ENCODE assay signal across 7 mouse cellular contexts in the genomic region with DNA sequence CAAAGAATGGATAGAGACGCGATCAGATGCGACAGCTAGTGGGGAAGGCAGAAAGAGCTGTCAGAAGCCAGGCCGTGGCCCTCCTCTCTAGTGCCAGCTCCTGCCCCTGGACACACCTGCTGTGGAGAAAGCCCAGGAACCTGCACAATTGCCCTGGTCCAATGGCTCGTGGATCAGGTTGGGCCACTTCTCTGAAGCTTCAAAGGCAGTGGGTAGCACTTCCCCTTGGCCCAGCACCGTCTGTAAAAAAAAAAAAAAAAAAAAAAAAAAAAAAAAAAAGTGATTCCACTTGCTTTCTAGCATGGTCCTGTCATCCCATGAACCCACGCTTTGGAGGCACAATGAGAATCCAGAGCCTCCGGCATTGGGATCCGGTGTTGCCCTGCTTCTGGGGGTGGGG. TPM values are rescaled to one million over a fixed set of nuclear protein-coding genes. Genes with fewer than 3 reads are reported as not detected.
DNase-seq lines count a peak whose midpoint lies in the region; ATAC-seq and TF ChIP-seq lines count a peak whose summit lies in the region.

No protein-coding gene starts in this region.

- in situ Hi-C loops in CH12.LX (cut with MboI; ENCODE audit: low pct_ligation_motif_present, low pct_unique_long_range_greater_than_20kb, low sequenced_read_pairs) = no loop called here

- ATAC-seq in intestine, embryonic 14.5 days (replicated peaks; ENCODE audit: low FRiP score, low TSS enrichment, low read depth) = 0 out of 2 replicates have a peak, but pooled peaks have one; percentile 2

- 44% methylated on average over 9 of the region's 9 CpGs for WGBS in intestine, embryonic 14.5 days

- dilution Hi-C loops in CH12.LX (cut with MboI; ENCODE audit: extremely low pct_ligation_motif_present, extremely low pct_unique_long_range_greater_than_20kb, low sequenced_read_pairs) = no loop called here

- no peak overlapping the region for H3K9ac ChIP-seq in CH12.LX (ENCODE audit: insufficient read depth, low read depth)
- H3K9ac ChIP-seq in intestine, embryonic 14.5 days (ENCODE audit: low read length) = no peak overlapping the region

- H3K9me3 ChIP-seq in CH12.LX (replicated peaks; ENCODE audit: low read length) = no peaks in the 10 kb centered on the region
- no peaks in the 10 kb centered on the region for H3K9me3 ChIP-seq in intestine, embryonic 14.5 days (ENCODE audit: control insufficient read depth, low read length)

- H3K4me1 ChIP-seq in CH12.LX (ENCODE audit: control insufficient read depth in 1 of 2, insufficient read depth in 2 of 2) = peaks cover 6 to 8% of the 10 kb centered on the region in 2 experiments
- peaks cover 45% of the 10 kb centered on the region for H3K4me1 ChIP-seq in brown adipose tissue, adult 24 weeks (ENCODE audit: control insufficient read depth, insufficient read depth, insufficient read length, low read length)
- H3K4me1 ChIP-seq in intestine, embryonic 14.5 days (replicated peaks; ENCODE audit: control insufficient read depth, insufficient read depth, low read length) = peaks cover 53% of the 10 kb centered on the region

- no peak overlapping the region for H3K27ac ChIP-seq in CH12.LX (ENCODE audit: insufficient read depth, low read depth)
- peak overlapping the region; percentile 84 for H3K27ac ChIP-seq in brown adipose tissue, adult 24 weeks (replicated peaks; ENCODE audit: low read depth, low read length)
- H3K27ac ChIP-seq in intestine, embryonic 14.5 days (ENCODE audit: low read depth) = peak overlapping the region; percentile 47; the same call in 1 of the 2 replicates

- H3K36me3 ChIP-seq in CH12.LX (replicated peaks in 1 of 2; ENCODE audit: control insufficient read depth in 1 of 2, insufficient read depth in 1 of 2, low read length in 1 of 2) = no peaks in the 10 kb centered on the region
- no peaks in the 10 kb centered on the region for H3K36me3 ChIP-seq in intestine, embryonic 14.5 days (ENCODE audit: control insufficient read depth, insufficient read depth, low read length)

- H3K27me3 ChIP-seq in CH12.LX (replicated peaks) = peaks cover 93% of the 10 kb centered on the region
- no peaks in the 10 kb centered on the region for H3K27me3 ChIP-seq in intestine, embryonic 14.5 days (replicated peaks; ENCODE audit: control insufficient read depth, insufficient read depth, low read length)

- TF ChIP-seq POLR2A in CH12.LX (IDR thresholded peaks at IDR 0.05; ENCODE audit: low read depth, low read length) = no peak

- no peak for TF ChIP-seq RAD21 in CH12.LX (IDR thresholded peaks at IDR 0.05; ENCODE audit: low read depth, low read length)

- no peak overlapping the region for H3K4me3 ChIP-seq in CH12.LX (replicated peaks in 1 of 3; ENCODE audit: low read depth in 2 of 3, low read length in 2 of 3, poor library complexity in 1 of 3)
- 0 out of 2 replicates have a peak overlapping the region, but pooled peaks have one; percentile 14 for H3K4me3 ChIP-seq in brown adipose tissue, adult 24 weeks (ENCODE audit: insufficient read depth, low read depth, low read length)
- no peak overlapping the region for H3K4me3 ChIP-seq in intestine, embryonic 14.5 days (ENCODE audit: low read depth, low read length)

- DNase-seq in CH12.LX (ENCODE audit: extremely low read depth) = no peak
- DNase-seq in intestine, embryonic 14.5 days (ENCODE audit: low spot score) = no peak
- DNase-seq in lung, postnatal 10 days = peak; percentile 41
- no peak for DNase-seq in layer of hippocampus, adult 9-10 months (ENCODE audit: low spot score)
- no peak for DNase-seq in urinary bladder, postnatal 4 days (ENCODE audit: low spot score in 2 of 2)
- no peak for DNase-seq in thymus, adult 18-20 months

- H3K79me2 ChIP-seq in CH12.LX (replicated peaks; ENCODE audit: control insufficient read depth, extremely low read depth, insufficient read depth, poor library complexity, severe bottlenecking) = no peaks in the 10 kb centered on the region

- TF ChIP-seq EP300 in CH12.LX (IDR thresholded peaks at IDR 0.05; ENCODE audit: low read length) = no peak

- TF ChIP-seq CTCF in CH12.LX (conservative IDR thresholded peaks at IDR 0.05 in 1 of 2, IDR thresholded peaks at IDR 0.05 in 1 of 2; ENCODE audit: low read depth in 2 of 2, low read length in 2 of 2) = no peak

- H3K4me2 ChIP-seq in CH12.LX (ENCODE audit: insufficient read depth, low read depth, poor library complexity, severe bottlenecking) = no peak overlapping the region
- peak overlapping the region; percentile 23 for H3K4me2 ChIP-seq in intestine, embryonic 14.5 days (ENCODE audit: low read length)

TF ChIP-seq in CH12.LX, 34 proteins besides CTCF, POLR2A, EP300 and RAD21:
- TF ChIP-seq ZNF384 (IDR thresholded peaks at IDR 0.05; ENCODE audit: low read depth, low read length) (peak; percentile 57), UBTF (IDR thresholded peaks at IDR 0.05; ENCODE audit: low read depth, low read length) (no peak)

RNA-seq across cellular contexts. Expression of gene Tinagl1, which starts 7.1 kb away (rescaled TPM):
- total RNA-seq in CH12.LX (2012; rRNA removed) = not detected in 2 replicates
- total RNA-seq in CH12.LX (2014; rRNA removed) = not detected in 2 replicates
- polyA plus RNA-seq in CH12.LX (2012; ENCODE audit: insufficient read length, low read depth) = not detected in 2 replicates
- 30.1 and 32.4 TPM in 2 replicates for polyA plus RNA-seq in brown adipose tissue, adult 24 weeks (2012; ENCODE audit: insufficient read depth, insufficient read length, missing spikeins)
- 27.0 and 39.6 TPM in 2 replicates for polyA plus RNA-seq in intestine, embryonic 14.5 days (2014; fragmentation: Nextera tagmentation; extraction: Ambion mirVana)

RNA-seq across cellular contexts. Expression of gene Hcrtr1, which starts 28.7 kb away (rescaled TPM):
- total RNA-seq in CH12.LX (2012; rRNA removed) = not detected in 2 replicates
- not detected in 2 replicates for total RNA-seq in CH12.LX (2014; rRNA removed)
- not detected in 2 replicates for polyA plus RNA-seq in CH12.LX (2012; ENCODE audit: insufficient read length, low read depth)
- not detected in 2 replicates for polyA plus RNA-seq in brown adipose tissue, adult 24 weeks (2012; ENCODE audit: insufficient read depth, insufficient read length, missing spikeins)
- 0.15 TPM in 1 of 2 replicates, not detected in the other for polyA plus RNA-seq in intestine, embryonic 14.5 days (2014; fragmentation: Nextera tagmentation; extraction: Ambion mirVana)

RNA-seq across cellular contexts. Expression of gene Gm853, which starts 54.4 kb away (rescaled TPM):
- total RNA-seq in CH12.LX (2012; rRNA removed) (not detected in 2 replicates), CH12.LX (2014; rRNA removed) (not detected in 2 replicates)
- polyA plus RNA-seq in CH12.LX (2012; ENCODE audit: insufficient read length, low read depth) = not detected in 2 replicates
- polyA plus RNA-seq in brown adipose tissue, adult 24 weeks (2012; ENCODE audit: insufficient read depth, insufficient read length, missing spikeins) = not detected in 2 replicates
- not detected in 2 replicates for polyA plus RNA-seq in intestine, embryonic 14.5 days (2014; fragmentation: Nextera tagmentation; extraction: Ambion mirVana)

Comparison
In these comparisons a context has a peak if more than half of its experiments do, and no peak if none do; other contexts are left out.
1. RNA of gene Tinagl1, which starts 7.1 kb away (polyA plus RNA-seq): 27.0 to 39.6 TPM in intestine, embryonic 14.5 days and 30.1 to 32.4 TPM in brown adipose tissue, adult 24 weeks; not detected in CH12.LX; every median in the first group is over 10 times any median in the second.